Mouse (Mus musculus) heart, embryonic 12.5 days (tissue): ENCODE data around the gene Kpna4. TPM values are rescaled to one million over a fixed set of nuclear protein-coding genes. Genes with fewer than 3 reads are reported as not detected.

Source experiments
- ATAC-seq: fragments of 200-750 bp; cut with Nextera tagmentation; 2 replicates; pipeline ENCODE4 v1.8.0; 2017; ENCODE audit warnings: moderate TSS enrichment, moderate library complexity; ENCODE audit not compliant: insufficient number of reproducible peaks, low FRiP score
- H3K27ac ChIP-seq: fragments of 300-500 bp; sonication (generic); 2 replicates; pipeline ENCODE4 v1.5.1; 2016; ENCODE audit warnings: mild to moderate bottlenecking, moderate library complexity; ENCODE audit not compliant: poor library complexity, severe bottlenecking
- H3K27me3 ChIP-seq: fragments of 300-500 bp; sonication (generic); replicated peaks from 2 replicates; pipeline ENCODE4 v1.6.1; 2016; ENCODE audit warnings: mild to moderate bottlenecking, moderate library complexity
- H3K36me3 ChIP-seq: fragments of 300-500 bp; sonication (generic); 2 replicates; pipeline ENCODE4 v1.6.1; 2016; ENCODE audit warnings: mild to moderate bottlenecking, moderate library complexity
- H3K4me1 ChIP-seq: fragments of 300-500 bp; sonication (generic); replicated peaks from 2 replicates; pipeline ENCODE4 v1.6.1; 2016; ENCODE audit warnings: mild to moderate bottlenecking
- H3K4me2 ChIP-seq: fragments of 300-500 bp; sonication (generic); 2 replicates; pipeline ENCODE4 v1.6.1; 2016; ENCODE audit warnings: mild to moderate bottlenecking, moderate library complexity
- H3K4me3 ChIP-seq: fragments of 300-500 bp; sonication (generic); 2 replicates; pipeline ENCODE4 v1.5.1; 2016; ENCODE audit warnings: mild to moderate bottlenecking
- H3K9ac ChIP-seq: fragments of 300-500 bp; sonication (generic); 2 replicates; pipeline ENCODE4 v1.6.1; 2016; ENCODE audit warnings: mild to moderate bottlenecking, moderate library complexity
- H3K9me3 ChIP-seq: fragments of 300-500 bp; sonication (generic); replicated peaks from 2 replicates; pipeline ENCODE4 v1.6.1; 2016; ENCODE audit warnings: mild to moderate bottlenecking, moderate library complexity
- WGBS: fragments of 180-500 bp; shearing (Covaris S2); methylation state at CpG from one replicate; pipeline ENCODE4 v1.1.7; 2016; 5-methylcytosine and 5-hydroxymethylcytosine counted together
- polyA plus RNA-seq: library from polyadenylated mRNA; unstranded; fragments of >200 nt; fragmentation: Nextera tagmentation; extraction: Ambion mirVana; gene quantifications from 2 replicates; pipeline ENCODE4 v1.2.1, GENCODE M21; 2016

Gene Kpna4
- polyA plus RNA-seq, 1 experiment from 2014 or later = 39.8 TPM

GRCm38 (mm10) chr3:69113956-69114355, 13.0 kb downstream of the Kpna4 start:
- Histone ChIP-seq H3K4me1 (peaks cover 19% of the 10 kb centered on the region), H3K4me2 (no peak overlapping the region), H3K9ac (no peak overlapping the region), H3K36me3 (no peaks in the 10 kb centered on the region), H3K9me3 (no peaks in the 10 kb centered on the region), H3K27me3 (no peaks in the 10 kb centered on the region), H3K27ac (no peak overlapping the region), H3K4me3 (no peak overlapping the region)
- ATAC-seq = no peak
- 93% methylated on average over 1 of the region's 1 CpGs for WGBS

- no peak overlapping the region for H3K9ac ChIP-seq
- no peaks in the 10 kb centered on the region for H3K4me1 ChIP-seq
- no peak overlapping the region for H3K27ac ChIP-seq
- 88% methylated on average over 1 of the region's 1 CpGs for WGBS
- no peak for ATAC-seq
- no peaks in the 10 kb centered on the region for H3K9me3 ChIP-seq
- no peaks in the 10 kb centered on the region for H3K27me3 ChIP-seq
- H3K4me3 ChIP-seq = no peak overlapping the region
- H3K4me2 ChIP-seq = no peak overlapping the region
- no peaks in the 10 kb centered on the region for H3K36me3 ChIP-seq
Observed at GRCm38 (mm10) chr3:69109079-69109478, 17.8 kb downstream of the Kpna4 start.

GRCm38 (mm10) chr3:69094456-69094855, 32.5 kb downstream of the Kpna4 start:
- no peaks in the 10 kb centered on the region for H3K27me3 ChIP-seq
- no peaks in the 10 kb centered on the region for H3K4me1 ChIP-seq
- no peak overlapping the region for H3K9ac ChIP-seq
- H3K9me3 ChIP-seq = no peaks in the 10 kb centered on the region
- no peak overlapping the region for H3K4me3 ChIP-seq
- H3K36me3 ChIP-seq = peaks cover 48% of the 10 kb centered on the region
- 94% methylated on average over 7 of the region's 7 CpGs for WGBS
- no peak for ATAC-seq
- no peak overlapping the region for H3K4me2 ChIP-seq
- H3K27ac ChIP-seq = no peak overlapping the region

- peaks cover 3% of the 10 kb centered on the region for H3K4me1 ChIP-seq
- no peak overlapping the region for H3K4me2 ChIP-seq
- ATAC-seq = no peak
- 54% methylated on average over 1 of the region's 1 CpGs for WGBS
- H3K27me3 ChIP-seq = no peaks in the 10 kb centered on the region
- H3K27ac ChIP-seq = no peak overlapping the region
- 0 out of 2 replicates have a peak, but pooled peaks cover under 1% of the 10 kb centered on the region for H3K36me3 ChIP-seq
- no peaks in the 10 kb centered on the region for H3K9me3 ChIP-seq
- H3K4me3 ChIP-seq = no peak overlapping the region
- H3K9ac ChIP-seq = no peak overlapping the region
Observed at GRCm38 (mm10) chr3:69064005-69064404, 62.9 kb downstream of the Kpna4 start.

DNA sequence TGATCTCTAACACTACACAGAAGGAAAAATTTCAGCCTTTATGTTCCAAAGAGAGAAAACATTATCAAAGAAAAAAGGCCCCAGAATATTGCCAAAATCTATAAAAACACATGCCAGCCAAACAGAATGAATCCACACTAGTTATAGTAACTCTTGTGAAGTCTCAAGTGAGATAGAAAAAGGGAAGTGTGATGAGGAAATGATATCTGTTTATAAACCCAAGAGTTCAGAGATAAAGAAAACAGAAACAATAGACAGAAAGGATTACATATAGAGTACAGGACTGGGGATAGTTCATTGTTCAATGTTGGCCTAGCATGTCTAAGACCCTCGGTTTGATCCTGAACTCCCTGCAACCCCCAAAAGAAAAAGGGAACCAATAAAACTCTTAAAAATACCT, 64.1 kb downstream of the Kpna4 start:
- no peak overlapping the region for H3K4me3 ChIP-seq
- no peak overlapping the region for H3K4me2 ChIP-seq
- H3K9ac ChIP-seq = no peak overlapping the region
- H3K36me3 ChIP-seq = no peaks in the 10 kb centered on the region
- no peak for ATAC-seq
- H3K4me1 ChIP-seq = peaks cover 3% of the 10 kb centered on the region
- no peaks in the 10 kb centered on the region for H3K9me3 ChIP-seq
- 77% methylated on average over 1 of the region's 1 CpGs for WGBS
- H3K27me3 ChIP-seq = no peaks in the 10 kb centered on the region
- H3K27ac ChIP-seq = no peak overlapping the region

GRCm38 (mm10) chr3:69060672-69061071, 66.2 kb downstream of the Kpna4 start:
- H3K9ac ChIP-seq = no peak overlapping the region
- no peak overlapping the region for H3K4me3 ChIP-seq
- WGBS = 95% methylated on average over 4 of the region's 4 CpGs
- no peak for ATAC-seq
- no peaks in the 10 kb centered on the region for H3K36me3 ChIP-seq
- H3K4me2 ChIP-seq = no peak overlapping the region
- H3K27ac ChIP-seq = no peak overlapping the region
- no peaks in the 10 kb centered on the region for H3K9me3 ChIP-seq
- H3K27me3 ChIP-seq = no peaks in the 10 kb centered on the region
- H3K4me1 ChIP-seq = no peaks in the 10 kb centered on the region

GRCm38 (mm10) chr3:69055871-69056270, 71.0 kb downstream of the Kpna4 start:
- no peak overlapping the region for H3K9ac ChIP-seq
- ATAC-seq = no peak

DNA sequence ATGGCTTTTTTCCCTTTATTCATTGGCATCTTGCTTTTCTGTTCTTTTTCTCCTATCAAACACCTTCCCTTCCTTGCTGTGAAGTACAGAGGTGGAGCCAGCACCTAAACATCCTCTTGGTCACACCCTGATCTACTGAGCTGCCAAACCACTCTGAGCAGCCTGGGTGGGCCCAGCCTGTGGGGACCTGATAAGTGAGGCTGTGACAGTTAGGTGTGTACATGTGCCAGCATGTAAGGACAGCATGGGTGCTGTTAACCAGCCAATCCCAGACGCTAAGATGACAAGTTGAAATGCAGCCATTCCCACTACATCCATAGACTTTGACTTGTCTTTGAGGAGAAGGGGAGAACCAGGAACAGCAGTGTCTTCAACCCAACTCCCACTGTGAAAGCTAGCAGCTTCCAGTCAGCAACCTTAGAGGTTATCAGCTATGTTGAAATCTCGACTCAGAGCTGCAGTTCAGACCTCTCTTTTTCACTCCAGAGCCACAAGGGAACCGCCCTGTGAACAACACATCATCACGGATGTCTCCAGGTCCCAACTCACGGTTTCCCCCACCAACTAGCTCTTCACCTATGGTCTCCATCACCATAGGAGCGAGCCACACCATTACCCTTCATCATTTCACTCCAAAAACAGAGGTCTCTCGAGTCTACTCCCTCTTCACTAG, 72.0 kb downstream of the Kpna4 start:
- H3K4me2 ChIP-seq = no peak overlapping the region

More at GRCm38 (mm10) chr3:69055871-69056270, 71.0 kb downstream of the Kpna4 start:
- H3K4me1 ChIP-seq = no peaks in the 10 kb centered on the region
- no peak overlapping the region; the same call in 1 of the 2 replicates for H3K27ac ChIP-seq
- H3K9me3 ChIP-seq = no peaks in the 10 kb centered on the region
- H3K36me3 ChIP-seq = no peaks in the 10 kb centered on the region
- H3K4me3 ChIP-seq = no peak overlapping the region
- no peak overlapping the region for H3K4me2 ChIP-seq
- 78% methylated on average over 3 of the region's 3 CpGs for WGBS
- no peaks in the 10 kb centered on the region for H3K27me3 ChIP-seq

DNA sequence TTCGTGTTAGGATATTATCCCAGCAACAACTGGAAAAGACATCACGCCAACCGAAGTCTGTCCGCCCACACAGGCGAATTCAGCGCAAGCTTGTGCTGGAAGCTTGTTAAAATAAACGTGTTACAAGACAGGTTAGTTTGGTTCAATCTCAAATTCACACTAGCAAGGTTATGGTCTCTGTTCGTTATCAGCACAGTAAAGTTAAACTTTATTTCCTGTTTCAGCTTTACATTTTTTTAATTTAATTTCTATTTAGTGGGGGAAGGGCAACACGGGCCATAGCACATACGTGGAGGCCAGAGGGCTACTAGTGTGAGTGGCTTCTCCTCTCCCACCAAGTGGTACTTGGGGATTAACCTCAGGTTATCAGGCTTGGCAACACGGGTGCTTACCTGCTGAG, 75.0 kb downstream of the Kpna4 start:
- Histone ChIP-seq H3K36me3 (no peaks in the 10 kb centered on the region), H3K9me3 (no peaks in the 10 kb centered on the region), H3K9ac (no peak overlapping the region), H3K4me3 (no peak overlapping the region), H3K4me1 (peaks cover under 1% of the 10 kb centered on the region; the same call in 1 of the 2 replicates), H3K4me2 (no peak overlapping the region), H3K27ac (no peak overlapping the region), H3K27me3 (no peaks in the 10 kb centered on the region)
- WGBS = 87% methylated on average over 11 of the region's 11 CpGs
- ATAC-seq = no peak

More for the DNA sequence above, 72.0 kb downstream of the Kpna4 start:
- H3K9ac ChIP-seq = no peak overlapping the region
- H3K36me3 ChIP-seq = no peaks in the 10 kb centered on the region
- ATAC-seq = peak; percentile 97
- H3K27me3 ChIP-seq = no peaks in the 10 kb centered on the region
- 61% methylated on average over 7 of the region's 7 CpGs for WGBS
- no peak overlapping the region for H3K4me3 ChIP-seq
- no peaks in the 10 kb centered on the region for H3K4me1 ChIP-seq
- 0 out of 2 replicates have a peak overlapping the region, but pooled peaks have one; percentile 9 for H3K27ac ChIP-seq
- H3K9me3 ChIP-seq = no peaks in the 10 kb centered on the region

GRCm38 (mm10) chr3:69049011-69049410, 77.9 kb downstream of the Kpna4 start:
- Histone ChIP-seq H3K27ac (no peak overlapping the region), H3K4me2 (no peak overlapping the region), H3K4me3 (no peak overlapping the region), H3K27me3 (no peaks in the 10 kb centered on the region), H3K36me3 (no peaks in the 10 kb centered on the region), H3K9me3 (no peaks in the 10 kb centered on the region), H3K9ac (no peak overlapping the region), H3K4me1 (peaks cover 12% of the 10 kb centered on the region)
- 90% methylated on average over 6 of the region's 6 CpGs for WGBS
- ATAC-seq = no peak

GRCm38 (mm10) chr3:69047684-69048083, 79.2 kb downstream of the Kpna4 start:
- H3K27me3 ChIP-seq = no peaks in the 10 kb centered on the region
- H3K4me1 ChIP-seq = peaks cover 15% of the 10 kb centered on the region
- no peaks in the 10 kb centered on the region for H3K9me3 ChIP-seq
- no peak overlapping the region for H3K4me2 ChIP-seq
- no peak overlapping the region for H3K4me3 ChIP-seq
- no peak for ATAC-seq
- no peaks in the 10 kb centered on the region for H3K36me3 ChIP-seq
- H3K9ac ChIP-seq = no peak overlapping the region
- H3K27ac ChIP-seq = no peak overlapping the region
- 77% methylated on average over 4 of the region's 4 CpGs for WGBS

GRCm38 (mm10) chr3:69046509-69046908, 80.4 kb downstream of the Kpna4 start:
- H3K4me1 ChIP-seq = peaks cover 18% of the 10 kb centered on the region
- H3K27ac ChIP-seq = no peak overlapping the region
- WGBS = 17% methylated on average over 4 of the region's 4 CpGs
- no peaks in the 10 kb centered on the region for H3K9me3 ChIP-seq
- H3K4me2 ChIP-seq = no peak overlapping the region
- H3K27me3 ChIP-seq = no peaks in the 10 kb centered on the region
- no peak overlapping the region for H3K4me3 ChIP-seq
- ATAC-seq = no peak
- 0 out of 2 replicates have a peak, but pooled peaks cover 3% of the 10 kb centered on the region for H3K36me3 ChIP-seq
- no peak overlapping the region for H3K9ac ChIP-seq
